Mouse (Mus musculus): ENCODE results near the gene Atl3. TPM values are rescaled to one million over a fixed set of nuclear protein-coding genes. Genes with fewer than 3 reads are reported as not detected.

Atl3 gene
- polyA plus RNA-seq, 1 experiment from 2014 or later, result 7.7 TPM

DNA sequence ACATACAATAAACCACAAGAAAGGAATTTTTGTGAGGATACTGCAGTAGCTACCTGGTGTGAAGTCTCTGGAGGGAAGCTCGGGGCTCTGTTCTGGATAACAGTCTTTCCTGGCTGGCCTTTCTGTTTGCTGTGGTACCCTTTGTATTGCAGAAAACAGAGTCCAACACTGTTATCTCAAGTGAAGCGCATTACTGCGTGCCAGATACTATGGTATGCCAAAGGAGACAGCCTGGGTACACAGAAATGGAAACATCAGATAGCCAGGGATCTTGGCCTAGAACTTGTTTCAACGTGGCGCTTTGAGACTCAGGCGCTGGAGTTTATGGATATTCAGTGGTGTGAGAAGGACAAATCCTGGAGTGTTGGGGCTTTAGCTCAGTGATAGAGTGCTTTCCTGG is 91.9 kb downstream of the Atl3 start:
- H3K4me2 ChIP-seq, result no peak overlapping the region
- peak overlapping the region; percentile 60; the same call in 1 of the 2 replicates for H3K27ac ChIP-seq (replicated peaks)
- H3K36me3 ChIP-seq, result peaks cover 31% of the 10 kb centered on the region

More for the DNA sequence above, 91.9 kb downstream of the Atl3 start:
- Histone ChIP-seq H3K4me1 (peaks cover 32% of the 10 kb centered on the region), H3K27me3 (replicated peaks) (no peaks in the 10 kb centered on the region), H3K9ac (no peak overlapping the region), H3K4me3 (no peak overlapping the region), H3K9me3 (no peaks in the 10 kb centered on the region)
- no peak for ATAC-seq (ENCODE audit: extremely low read depth, insufficient number of reproducible peaks, low FRiP score, low TSS enrichment)
- 59% methylated on average over 6 of the region's 6 CpGs for WGBS

Other genes starting within 250 kb of the Atl3 start
- gene Rcor2, start 226.7 kb upstream of the Atl3 start, polyA plus RNA-seq (2015; fragmentation: Nextera tagmentation; extraction: Ambion mirVana), result 12.7 and 16.5 TPM in 2 replicates
- 27.3 and 28.8 TPM in 2 replicates for gene Mark2, start 152.2 kb upstream of the Atl3 start, polyA plus RNA-seq (2015; fragmentation: Nextera tagmentation; extraction: Ambion mirVana)
- 18.8 and 22.3 TPM in 2 replicates for gene Spindoc, start 111.0 kb upstream of the Atl3 start, polyA plus RNA-seq (2015; fragmentation: Nextera tagmentation; extraction: Ambion mirVana)
- gene 2700081O15Rik, start 76.4 kb upstream of the Atl3 start, polyA plus RNA-seq (2015; fragmentation: Nextera tagmentation; extraction: Ambion mirVana), result 3.5 and 3.7 TPM in 2 replicates
- 129 and 138 TPM in 2 replicates for gene Rtn3, start 10.8 kb upstream of the Atl3 start, polyA plus RNA-seq (2015; fragmentation: Nextera tagmentation; extraction: Ambion mirVana)
- gene Pla2g16, start 63.4 kb downstream of the Atl3 start, polyA plus RNA-seq (2015; fragmentation: Nextera tagmentation; extraction: Ambion mirVana), result 60.1 and 65.2 TPM in 2 replicates
- gene Lgals12, start 113.2 kb downstream of the Atl3 start, polyA plus RNA-seq (2015; fragmentation: Nextera tagmentation; extraction: Ambion mirVana), result 0.25 and 0.27 TPM in 2 replicates
- not detected in 2 replicates for gene Hrasls5, start 118.5 kb downstream of the Atl3 start, polyA plus RNA-seq (2015; fragmentation: Nextera tagmentation; extraction: Ambion mirVana)
- gene Slc22a19, start 217.3 kb downstream of the Atl3 start, polyA plus RNA-seq (2015; fragmentation: Nextera tagmentation; extraction: Ambion mirVana), result not detected in 2 replicates

Measured in heart, embryonic 13.5 days (tissue).